Mouse (Mus musculus) kidney, postnatal 14 days (tissue): ENCODE measurements around the gene Map1lc3b.
"Not testable (repeated sequence)": the region's sequence is repeated elsewhere in the genome, so short reads cannot be mapped to it uniquely, and the experiment has no call there.

Experiments
- DNase-seq: peaks from one replicate; pipeline ENCODE4 v3.0.0; 2022; ENCODE audit warnings: mixed read lengths

The Map1lc3b gene

GRCm38 (mm10) chr8:121575661-121576060 is 14.5 kb upstream of the Map1lc3b start:
- no peak for DNase-seq

GRCm38 (mm10) chr8:121577751-121578675 is 12.1 kb upstream of the Map1lc3b start:
- DNase-seq, result no peak

- peak; percentile 95 for DNase-seq
These were observed 11.3 kb upstream of the Map1lc3b start, which contains the start of gene Fbxo31 for GRCm38 (mm10) chr8:121578676-121579451. Gene Fbxo31, minus strand, starts transcription at chr8:121578806.

- DNase-seq, result no peak
These were observed 9.7 kb upstream of the Map1lc3b start for GRCm38 (mm10) chr8:121580465-121580864.

GRCm38 (mm10) chr8:121583653-121584052 is 6.5 kb upstream of the Map1lc3b start:
- DNase-seq, result no peak

GRCm38 (mm10) chr8:121584730-121585129 is 5.4 kb upstream of the Map1lc3b start:
- no peak for DNase-seq

- DNase-seq, result peak; percentile 100
These were observed 4.9 kb upstream of the Map1lc3b start for GRCm38 (mm10) chr8:121585159-121585825.

DNA sequence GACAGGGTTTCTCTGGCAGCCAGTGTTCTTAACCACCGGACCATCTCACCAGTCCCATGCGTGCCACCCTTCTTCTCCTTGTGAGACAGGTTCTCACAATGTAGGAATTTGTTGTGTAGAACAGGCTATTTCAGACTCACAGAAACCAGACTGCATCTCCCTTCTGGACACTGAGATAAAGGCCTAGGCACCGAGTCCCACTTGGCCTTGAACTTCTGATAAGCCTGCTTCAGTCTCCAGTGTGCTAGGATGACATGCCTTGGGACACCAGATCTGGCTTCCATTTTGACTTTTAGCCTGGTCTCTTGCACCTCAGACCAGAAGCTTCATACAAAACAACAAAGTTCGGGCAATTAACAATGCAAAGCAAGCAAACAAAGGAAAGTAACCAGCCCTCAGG is 1.4 kb upstream of the Map1lc3b start:
- DNase-seq, result no peak

DNA sequence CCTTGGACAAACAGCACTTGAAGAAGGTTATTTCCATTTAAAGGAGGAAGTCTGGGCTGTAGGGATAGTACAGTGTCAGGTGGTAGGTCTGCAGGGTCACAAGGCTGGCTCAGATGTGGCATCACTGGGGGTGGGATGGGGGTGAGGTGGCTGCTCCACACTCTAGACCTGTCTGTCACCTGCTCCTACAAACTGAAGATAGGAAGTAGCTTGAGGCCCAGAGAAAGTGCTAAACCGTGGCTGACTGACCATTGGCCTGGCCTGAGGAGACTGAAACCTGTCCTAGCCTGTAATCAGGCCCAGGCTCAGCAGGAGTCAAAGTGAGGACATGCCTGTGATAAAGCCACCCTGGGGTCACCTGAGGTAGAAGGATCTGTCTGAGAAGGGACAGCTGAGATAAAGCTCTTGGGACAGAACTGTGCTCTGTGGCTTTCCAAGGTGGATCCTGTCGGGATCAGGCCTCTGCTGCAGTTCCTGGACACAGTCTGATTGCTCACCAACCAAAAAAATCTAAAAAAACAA is 895 bp upstream of the Map1lc3b start:
- DNase-seq, result no peak

- peak; percentile 67 for DNase-seq
These were observed 1.3 kb downstream of the Map1lc3b start for GRCm38 (mm10) chr8:121591178-121592066.

- no peak for DNase-seq
These were observed 3.1 kb downstream of the Map1lc3b start for GRCm38 (mm10) chr8:121593293-121593692.

DNA sequence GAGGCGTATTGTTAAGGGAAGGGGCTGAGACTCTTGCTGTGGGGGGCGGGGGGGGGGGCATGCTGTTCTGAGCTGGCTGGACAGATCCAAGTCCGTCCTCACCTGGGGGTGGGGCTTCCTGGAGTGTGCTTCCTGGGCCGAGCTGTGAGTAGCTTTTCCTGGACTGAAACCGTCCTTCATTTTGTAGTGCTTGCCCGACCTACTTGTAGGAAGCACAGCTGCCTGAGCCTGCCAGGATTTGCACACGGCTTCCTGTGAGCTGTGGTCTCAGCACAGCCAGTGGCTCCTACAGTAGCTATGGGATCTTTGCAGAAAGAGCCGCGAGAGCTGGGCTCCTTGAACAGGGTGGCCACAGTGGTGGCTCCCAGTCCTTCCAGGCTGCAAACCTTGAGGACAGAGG is 3.8 kb downstream of the Map1lc3b start:
- DNase-seq, result peak; percentile 80

- not testable (repeated sequence) for DNase-seq
These were observed 7.3 kb downstream of the Map1lc3b start for GRCm38 (mm10) chr8:121597492-121597891.

- DNase-seq, result no peak
These were observed 8.0 kb downstream of the Map1lc3b start for GRCm38 (mm10) chr8:121598190-121598589.

DNA sequence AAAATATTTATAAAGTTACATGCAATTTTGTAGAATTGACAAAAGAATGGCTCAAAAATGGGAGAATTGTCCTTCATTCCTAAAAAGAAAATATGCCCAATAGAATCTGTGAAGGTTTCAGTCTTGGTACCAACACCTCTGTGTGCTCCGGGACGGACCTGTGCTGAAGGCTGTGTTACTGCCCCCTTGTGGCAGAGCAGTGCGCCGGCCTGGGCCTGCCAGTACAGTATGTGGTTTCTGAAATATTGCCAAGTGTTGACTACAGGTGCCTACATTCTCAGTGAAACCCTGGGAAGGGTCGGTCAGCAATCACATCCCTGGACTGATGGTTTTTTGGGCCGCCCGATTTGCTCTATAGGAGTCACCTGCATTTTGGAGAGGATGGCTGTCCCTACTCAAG is 8.7 kb downstream of the Map1lc3b start:
- peak; percentile 88 for DNase-seq

- DNase-seq, result no peak
These were observed 9.7 kb downstream of the Map1lc3b start for GRCm38 (mm10) chr8:121599842-121600241.

DNA sequence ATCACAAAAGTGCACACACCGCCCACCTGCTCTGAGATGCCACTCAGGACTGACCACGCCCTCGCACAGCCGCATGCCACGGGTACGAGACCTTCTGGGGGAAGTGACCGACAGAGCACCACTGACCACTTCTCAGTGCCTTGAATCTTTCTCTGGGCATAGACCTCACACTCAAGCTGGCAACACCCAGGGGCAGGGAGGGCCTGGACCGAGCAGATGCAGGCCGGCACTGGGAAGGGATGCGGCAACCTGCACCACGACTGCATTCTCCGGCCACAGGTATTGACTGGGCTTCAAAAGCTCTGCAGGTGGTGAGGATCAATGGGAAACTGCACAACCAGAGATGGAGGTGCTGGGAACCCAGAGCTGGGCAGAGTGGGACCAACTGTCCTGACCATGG is 12.2 kb downstream of the Map1lc3b start:
- no peak for DNase-seq

GRCm38 (mm10) chr8:121602860-121603259 is 12.7 kb downstream of the Map1lc3b start:
- DNase-seq, result peak; percentile 85

DNA sequence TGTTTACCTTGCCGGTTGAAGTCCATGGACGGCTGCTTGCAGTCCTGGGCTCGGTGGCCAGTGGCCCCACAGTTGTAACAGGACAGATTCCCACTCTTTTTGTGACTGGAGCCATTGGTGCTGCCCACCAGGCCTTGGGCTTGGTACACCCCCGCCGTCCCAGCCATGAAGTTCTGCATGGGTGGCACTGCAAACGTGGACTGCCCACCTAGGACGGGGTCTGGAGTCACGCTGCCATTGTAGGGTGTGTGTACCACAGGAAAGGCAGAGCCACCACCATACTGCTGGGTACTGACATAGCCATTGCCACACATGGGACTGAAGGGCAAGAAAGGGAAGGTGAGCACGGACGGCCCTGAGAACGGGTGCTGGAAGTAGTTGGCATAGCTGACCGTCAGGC is 13.6 kb downstream of the Map1lc3b start:
- no peak for DNase-seq

- no peak for DNase-seq
These were observed 17.5 kb downstream of the Map1lc3b start for GRCm38 (mm10) chr8:121607661-121608060.

DNA sequence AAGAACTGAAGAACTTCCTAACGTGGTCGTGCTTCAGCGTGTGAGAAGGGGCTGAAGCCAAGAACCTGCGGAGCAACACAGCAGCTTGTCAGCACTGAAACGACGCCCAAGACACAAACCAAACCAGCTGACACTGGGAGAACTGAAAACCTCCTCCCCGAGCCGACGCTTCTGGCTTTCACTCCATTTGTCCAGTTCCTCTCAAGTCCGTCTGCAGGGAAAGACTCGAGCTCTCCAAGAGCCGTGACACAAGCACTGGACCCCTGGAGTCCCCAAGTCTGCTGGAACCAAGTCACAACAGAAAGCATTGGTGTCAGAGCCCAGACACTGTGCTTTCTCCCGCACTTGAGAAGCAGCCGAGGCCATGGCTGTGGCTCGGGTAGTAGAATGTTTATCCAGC is 19.1 kb downstream of the Map1lc3b start:
- DNase-seq, result no peak

- DNase-seq, result no peak
These were observed 19.8 kb downstream of the Map1lc3b start for GRCm38 (mm10) chr8:121609916-121610315.
